Mouse (Mus musculus): ENCODE results near the gene Ly6g6d.

DNA sequence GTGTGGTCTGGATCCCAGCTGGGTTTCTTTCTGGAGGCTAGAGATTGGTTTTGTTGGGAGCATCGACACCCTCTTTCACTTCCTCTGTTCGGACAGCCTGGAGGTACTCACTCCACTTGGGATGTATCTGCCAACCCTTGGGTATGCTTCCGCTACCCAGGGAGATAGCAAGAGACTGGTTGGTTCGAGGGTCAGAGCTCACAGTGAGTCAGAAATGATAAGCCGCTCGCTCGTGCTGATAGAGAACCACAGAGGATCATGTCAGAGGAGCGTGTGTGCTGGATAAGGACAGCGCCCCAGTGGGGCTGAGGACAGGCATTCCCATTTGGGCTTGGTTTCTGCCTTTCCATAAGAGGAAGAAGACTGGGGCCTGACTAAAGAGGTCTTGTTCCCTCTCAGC is 1.9 kb upstream of the Ly6g6d start:
- TF ChIP-seq POLR2A (IDR thresholded peaks at IDR 0.05; ENCODE audit: borderline replicate concordance, extremely low read depth, insufficient read depth, insufficient read length, poor library complexity, severe bottlenecking): no peak
- no peak for TF ChIP-seq CTCF (IDR thresholded peaks at IDR 0.05; ENCODE audit: borderline replicate concordance, extremely low read depth, insufficient read depth, insufficient read length)

Data from brain, embryonic 14.5 days (tissue).